Mouse (Mus musculus) right cerebral cortex, postnatal 25 days (tissue): Measurements from ENCODE around the gene Mettl23.
A peak's percentile ranks its signal among the peaks of the same experiment; 100 is the strongest.
"Not testable (repeated sequence)": the region's sequence is repeated elsewhere in the genome, so short reads cannot be mapped to it uniquely, and the experiment has no call there.

Experiments
- DNase-seq: peaks from one replicate; pipeline ENCODE4 v3.0.0; 2022

Gene Mettl23

GRCm38 (mm10) chr11:116884061-116884460 lies 41.0 kb downstream of the Mettl23 start:
- DNase-seq: no peak

GRCm38 (mm10) chr11:116885275-116886151 lies 42.4 kb downstream of the Mettl23 start:
- DNase-seq: peak; percentile 69

DNA sequence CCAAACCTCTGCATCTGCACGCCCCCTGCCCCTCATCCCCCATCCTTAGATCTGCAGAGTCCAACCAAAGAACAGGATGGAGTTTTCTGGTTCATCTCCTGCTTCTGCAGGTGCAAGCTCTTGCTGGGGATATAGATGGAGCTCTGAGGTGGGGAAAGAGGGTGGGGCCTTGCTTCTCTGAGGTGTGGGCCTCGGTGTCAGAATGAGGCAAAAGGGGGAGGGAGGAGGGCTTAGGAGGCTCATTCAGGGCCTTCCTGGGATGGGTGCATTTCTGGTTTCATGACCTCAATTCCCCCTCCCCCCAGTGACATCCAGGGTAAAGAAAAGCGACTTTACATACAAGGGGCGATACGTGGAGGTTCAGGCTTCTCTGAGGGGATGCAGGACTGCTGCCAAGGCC lies 44.1 kb downstream of the Mettl23 start:
- DNase-seq: no peak

- peak; percentile 42 for DNase-seq
Observed at GRCm38 (mm10) chr11:116893532-116894442, 50.7 kb downstream of the Mettl23 start.

DNA sequence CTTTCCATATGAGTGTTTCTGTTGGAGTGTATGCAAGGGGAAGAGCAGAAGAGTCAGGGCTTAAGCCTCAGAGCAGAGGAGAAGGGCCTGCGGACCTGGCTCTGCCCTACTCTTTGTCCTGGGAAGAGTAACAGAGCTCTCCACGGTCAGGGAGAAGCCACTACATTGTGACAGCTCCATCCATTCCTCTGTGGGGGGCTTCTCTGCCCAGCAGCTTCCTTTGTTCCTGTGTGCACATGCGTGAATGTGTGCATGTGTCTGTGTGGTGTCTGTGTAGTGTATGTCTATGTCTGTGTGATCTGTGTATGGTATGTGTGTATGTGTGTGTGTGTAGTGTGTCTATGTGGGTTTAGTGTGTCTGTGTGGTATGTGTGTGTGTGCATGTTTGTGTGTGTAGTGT lies 52.3 kb downstream of the Mettl23 start:
- no peak for DNase-seq

- no peak for DNase-seq
Observed at GRCm38 (mm10) chr11:116899247-116899646, 56.2 kb downstream of the Mettl23 start.

GRCm38 (mm10) chr11:116902588-116902987 lies 59.5 kb downstream of the Mettl23 start:
- DNase-seq: not testable (repeated sequence)
